Mouse (Mus musculus) embryo, embryonic 11.5 days (tissue): ENCODE data around the gene Cryba4.

ENCODE experiments used
- DNase-seq: peaks from one replicate; pipeline ENCODE4 v3.0.0-alpha.2; 2012; ENCODE audit warnings: low read depth, low spot score

The Cryba4 gene

GRCm38 (mm10) chr5:112266011-112266777 is 13.9 kb upstream of the Cryba4 start:
- no peak for DNase-seq

GRCm38 (mm10) chr5:112265515-112265914 is 13.2 kb upstream of the Cryba4 start:
- no peak for DNase-seq

- DNase-seq: no peak
Measured at GRCm38 (mm10) chr5:112265110-112265509, 12.8 kb upstream of the Cryba4 start.

- DNase-seq: no peak
Measured at GRCm38 (mm10) chr5:112264099-112264498, 11.8 kb upstream of the Cryba4 start.

- no peak for DNase-seq
Measured at GRCm38 (mm10) chr5:112260818-112261217, 8.5 kb upstream of the Cryba4 start.

GRCm38 (mm10) chr5:112259862-112260650 is 7.7 kb upstream of the Cryba4 start:
- no peak for DNase-seq

- no peak for DNase-seq
Measured at GRCm38 (mm10) chr5:112257896-112258295, 5.6 kb upstream of the Cryba4 start.

GRCm38 (mm10) chr5:112256457-112256856 is 4.1 kb upstream of the Cryba4 start:
- no peak for DNase-seq

- no peak for DNase-seq
Measured at GRCm38 (mm10) chr5:112255426-112255825, 3.1 kb upstream of the Cryba4 start, which contains the start of gene Crybb1. Crybb1 (plus strand) TSS chr5:112255815.

- DNase-seq: no peak
Measured at GRCm38 (mm10) chr5:112254282-112254806, 2.0 kb upstream of the Cryba4 start.

GRCm38 (mm10) chr5:112253169-112253568 is 851 bp upstream of the Cryba4 start:
- DNase-seq: no peak

- DNase-seq: no peak
Measured at GRCm38 (mm10) chr5:112249106-112249505, 3.2 kb downstream of the Cryba4 start.

GRCm38 (mm10) chr5:112247399-112247798 is 4.9 kb downstream of the Cryba4 start:
- DNase-seq: no peak

- no peak for DNase-seq
Measured at GRCm38 (mm10) chr5:112244890-112245615, 7.3 kb downstream of the Cryba4 start.

GRCm38 (mm10) chr5:112244275-112244562 is 8.1 kb downstream of the Cryba4 start:
- no peak for DNase-seq

- no peak for DNase-seq
Measured at GRCm38 (mm10) chr5:112243539-112244274, 8.6 kb downstream of the Cryba4 start.

GRCm38 (mm10) chr5:112243041-112243440 is 9.3 kb downstream of the Cryba4 start:
- DNase-seq: no peak

GRCm38 (mm10) chr5:112242361-112242778 is 9.9 kb downstream of the Cryba4 start:
- DNase-seq: no peak

- no peak for DNase-seq
Measured at GRCm38 (mm10) chr5:112241849-112242248, 10.5 kb downstream of the Cryba4 start.

GRCm38 (mm10) chr5:112240761-112241160 is 11.6 kb downstream of the Cryba4 start:
- DNase-seq: peak; percentile 79

GRCm38 (mm10) chr5:112238781-112239482 is 13.4 kb downstream of the Cryba4 start:
- no peak for DNase-seq
